Mouse (Mus musculus) kidney, embryonic 16.5 days (tissue): ENCODE measurements around the gene Mon2. TPM values are rescaled to one million over a fixed set of nuclear protein-coding genes. Genes with fewer than 3 reads are reported as not detected.

Source experiments
- ATAC-seq: fragments of 200-750 bp; cut with Nextera tagmentation; 2 replicates; pipeline ENCODE4 v1.8.0; 2017; ENCODE audit warnings: moderate TSS enrichment; ENCODE audit not compliant: low FRiP score, low TSS enrichment
- H3K27ac ChIP-seq: fragments of 300-500 bp; sonication (generic); 2 replicates; pipeline ENCODE4 v1.5.1; 2014; ENCODE audit warnings: low read length
- H3K27me3 ChIP-seq: fragments of 300-500 bp; sonication (generic); 2 replicates; pipeline ENCODE4 v1.6.1; 2014; ENCODE audit warnings: low read length, control low read depth, mixed read lengths; ENCODE audit not compliant: insufficient read depth
- H3K36me3 ChIP-seq: fragments of 300-500 bp; sonication (generic); 2 replicates; pipeline ENCODE4 v1.6.1; 2014; ENCODE audit warnings: low read length, control low read depth, mixed read lengths; ENCODE audit not compliant: insufficient read depth
- H3K4me1 ChIP-seq: fragments of 300-500 bp; sonication (generic); 2 replicates; pipeline ENCODE4 v1.6.1; 2014; ENCODE audit warnings: low read length, control low read depth, mixed read lengths; ENCODE audit not compliant: insufficient read depth
- H3K4me2 ChIP-seq: fragments of 300-500 bp; sonication (generic); replicated peaks from 2 replicates; pipeline ENCODE4 v1.6.1; 2014; ENCODE audit warnings: low read depth, low read length
- H3K4me3 ChIP-seq: fragments of 300-500 bp; sonication (generic); 2 replicates; pipeline ENCODE4 v1.5.1; 2014; ENCODE audit warnings: mild to moderate bottlenecking, low read length
- H3K9ac ChIP-seq: fragments of 300-500 bp; sonication (generic); replicated peaks from 2 replicates; pipeline ENCODE4 v1.6.1; 2014; ENCODE audit warnings: low read length
- H3K9me3 ChIP-seq: fragments of 300-500 bp; sonication (generic); 2 replicates; pipeline ENCODE4 v1.6.1; 2016; ENCODE audit warnings: low read length, control low read depth
- WGBS: fragments of 180-500 bp; shearing (Covaris S2); extraction: QIAGEN DNeasy Blood & Tissue Kit; methylation state at CpG from one replicate; pipeline ENCODE4 v1.1.7; 2014; 5-methylcytosine and 5-hydroxymethylcytosine counted together
- polyA plus RNA-seq: library from polyadenylated mRNA; unstranded; fragments of >200 nt; fragmentation: Nextera tagmentation; extraction: Ambion mirVana; gene quantifications from 2 replicates; pipeline ENCODE4 v1.2.1, GENCODE M21; 2015

Mon2 gene
- polyA plus RNA-seq, 1 experiment from 2014 or later: 22.6 TPM

- no peaks in the 10 kb centered on the region for H3K27me3 ChIP-seq
- H3K27ac ChIP-seq: no peak overlapping the region
- ATAC-seq: no peak
- no peaks in the 10 kb centered on the region for H3K9me3 ChIP-seq
- 70% methylated on average over 1 of the region's 1 CpGs for WGBS
- 0 out of 2 replicates have a peak, but pooled peaks cover under 1% of the 10 kb centered on the region for H3K4me1 ChIP-seq
- H3K4me3 ChIP-seq: no peak overlapping the region
- H3K4me2 ChIP-seq: no peak overlapping the region
- no peak overlapping the region for H3K9ac ChIP-seq
- no peaks in the 10 kb centered on the region for H3K36me3 ChIP-seq
Measured at GRCm38 (mm10) chr10:123101303-123101702, 25.0 kb upstream of the Mon2 start.

GRCm38 (mm10) chr10:123100584-123100983 is 24.3 kb upstream of the Mon2 start:
- Histone ChIP-seq H3K4me1 (no peaks in the 10 kb centered on the region), H3K9me3 (no peaks in the 10 kb centered on the region), H3K4me3 (no peak overlapping the region), H3K9ac (no peak overlapping the region), H3K27me3 (no peaks in the 10 kb centered on the region), H3K27ac (no peak overlapping the region), H3K4me2 (no peak overlapping the region), H3K36me3 (no peaks in the 10 kb centered on the region)
- peak; percentile 67; the same call in 1 of the 2 replicates for ATAC-seq
- WGBS: 62% methylated on average over 2 of the region's 2 CpGs

GRCm38 (mm10) chr10:123094504-123094903 is 18.2 kb upstream of the Mon2 start:
- H3K9me3 ChIP-seq: no peaks in the 10 kb centered on the region
- H3K4me3 ChIP-seq: no peak overlapping the region
- ATAC-seq: no peak
- no peaks in the 10 kb centered on the region for H3K27me3 ChIP-seq
- H3K27ac ChIP-seq: no peak overlapping the region
- no peak overlapping the region for H3K9ac ChIP-seq
- 85% methylated on average over 7 of the region's 7 CpGs for WGBS
- no peaks in the 10 kb centered on the region for H3K4me1 ChIP-seq
- no peak overlapping the region for H3K4me2 ChIP-seq
- H3K36me3 ChIP-seq: no peaks in the 10 kb centered on the region

- H3K4me3 ChIP-seq: no peak overlapping the region
- 78% methylated on average over 3 of the region's 3 CpGs for WGBS
- H3K4me2 ChIP-seq: no peak overlapping the region
- no peaks in the 10 kb centered on the region for H3K9me3 ChIP-seq
- no peaks in the 10 kb centered on the region for H3K36me3 ChIP-seq
- H3K27me3 ChIP-seq: no peaks in the 10 kb centered on the region
- H3K9ac ChIP-seq: no peak overlapping the region
- ATAC-seq: no peak
- no peak overlapping the region for H3K27ac ChIP-seq
- H3K4me1 ChIP-seq: no peaks in the 10 kb centered on the region
Measured at GRCm38 (mm10) chr10:123092577-123092976, 16.3 kb upstream of the Mon2 start.

- Histone ChIP-seq H3K4me3 (no peak overlapping the region), H3K27me3 (no peaks in the 10 kb centered on the region), H3K4me1 (no peaks in the 10 kb centered on the region), H3K36me3 (no peaks in the 10 kb centered on the region), H3K4me2 (no peak overlapping the region), H3K27ac (no peak overlapping the region), H3K9ac (no peak overlapping the region), H3K9me3 (no peaks in the 10 kb centered on the region)
- no peak for ATAC-seq
- 34% methylated on average over 5 of the region's 5 CpGs for WGBS
Measured at GRCm38 (mm10) chr10:123091737-123092136, 15.4 kb upstream of the Mon2 start.

- H3K27me3 ChIP-seq: no peaks in the 10 kb centered on the region
- ATAC-seq: no peak
Measured at GRCm38 (mm10) chr10:123089425-123089930, 13.2 kb upstream of the Mon2 start.

GRCm38 (mm10) chr10:123086847-123087246 is 10.5 kb upstream of the Mon2 start:
- no peaks in the 10 kb centered on the region for H3K27me3 ChIP-seq
- H3K4me2 ChIP-seq: no peak overlapping the region
- no peak overlapping the region for H3K27ac ChIP-seq
- no peaks in the 10 kb centered on the region for H3K36me3 ChIP-seq
- ATAC-seq: no peak
- no peak overlapping the region for H3K9ac ChIP-seq
- H3K9me3 ChIP-seq: no peaks in the 10 kb centered on the region
- no peak overlapping the region for H3K4me3 ChIP-seq
- H3K4me1 ChIP-seq: no peaks in the 10 kb centered on the region
- WGBS: 79% methylated on average over 2 of the region's 2 CpGs

More at GRCm38 (mm10) chr10:123089425-123089930, 13.2 kb upstream of the Mon2 start:
- H3K4me1 ChIP-seq: no peaks in the 10 kb centered on the region
- 72% methylated on average over 12 of the region's 12 CpGs for WGBS
- no peaks in the 10 kb centered on the region for H3K9me3 ChIP-seq
- no peaks in the 10 kb centered on the region for H3K36me3 ChIP-seq
- no peak overlapping the region for H3K4me3 ChIP-seq
- no peak overlapping the region for H3K4me2 ChIP-seq
- H3K27ac ChIP-seq: no peak overlapping the region
- no peak overlapping the region for H3K9ac ChIP-seq

- H3K9ac ChIP-seq: no peak overlapping the region
- H3K4me1 ChIP-seq: no peaks in the 10 kb centered on the region
- no peak overlapping the region for H3K27ac ChIP-seq
- no peaks in the 10 kb centered on the region for H3K27me3 ChIP-seq
- no peak for ATAC-seq
- 27% methylated on average over 10 of the region's 10 CpGs for WGBS
- no peaks in the 10 kb centered on the region for H3K9me3 ChIP-seq
- no peaks in the 10 kb centered on the region for H3K36me3 ChIP-seq
- no peak overlapping the region for H3K4me2 ChIP-seq
- no peak overlapping the region for H3K4me3 ChIP-seq
Measured at GRCm38 (mm10) chr10:123084900-123085641, 8.8 kb upstream of the Mon2 start.

- no peak for ATAC-seq
- Histone ChIP-seq H3K4me1 (no peaks in the 10 kb centered on the region), H3K4me2 (no peak overlapping the region), H3K36me3 (no peaks in the 10 kb centered on the region), H3K27me3 (no peaks in the 10 kb centered on the region), H3K27ac (no peak overlapping the region), H3K4me3 (no peak overlapping the region), H3K9me3 (no peaks in the 10 kb centered on the region), H3K9ac (no peak overlapping the region)
- WGBS: 54% methylated on average over 9 of the region's 9 CpGs
Measured at GRCm38 (mm10) chr10:123084307-123084706, 8.0 kb upstream of the Mon2 start.

- WGBS: 0% methylated on average over 47 of the region's 48 CpGs
- Histone ChIP-seq H3K36me3 (no peaks in the 10 kb centered on the region), H3K4me2 (peak overlapping the region; percentile 85), H3K9ac (peak overlapping the region; percentile 94), H3K4me3 (peak overlapping the region; percentile 98), H3K4me1 (peaks cover 13% of the 10 kb centered on the region), H3K9me3 (no peaks in the 10 kb centered on the region), H3K27ac (peak overlapping the region; percentile 63), H3K27me3 (no peaks in the 10 kb centered on the region)
- peak; percentile 82 for ATAC-seq
Measured at GRCm38 (mm10) chr10:123075751-123076242, 508 bp downstream of the Mon2 start.
